Mouse (Mus musculus) thymus, postnatal 36 days (tissue): Measurements from ENCODE around the gene Plscr4.
A peak's percentile ranks its signal among the peaks of the same experiment; 100 is the strongest.

ENCODE experiments used
- DNase-seq, 2 experiments: peaks; one replicate each; pipeline ENCODE4 v3.0.0; 2022; ENCODE audit warnings: mixed read lengths in 2 of 2

Gene Plscr4

DNA sequence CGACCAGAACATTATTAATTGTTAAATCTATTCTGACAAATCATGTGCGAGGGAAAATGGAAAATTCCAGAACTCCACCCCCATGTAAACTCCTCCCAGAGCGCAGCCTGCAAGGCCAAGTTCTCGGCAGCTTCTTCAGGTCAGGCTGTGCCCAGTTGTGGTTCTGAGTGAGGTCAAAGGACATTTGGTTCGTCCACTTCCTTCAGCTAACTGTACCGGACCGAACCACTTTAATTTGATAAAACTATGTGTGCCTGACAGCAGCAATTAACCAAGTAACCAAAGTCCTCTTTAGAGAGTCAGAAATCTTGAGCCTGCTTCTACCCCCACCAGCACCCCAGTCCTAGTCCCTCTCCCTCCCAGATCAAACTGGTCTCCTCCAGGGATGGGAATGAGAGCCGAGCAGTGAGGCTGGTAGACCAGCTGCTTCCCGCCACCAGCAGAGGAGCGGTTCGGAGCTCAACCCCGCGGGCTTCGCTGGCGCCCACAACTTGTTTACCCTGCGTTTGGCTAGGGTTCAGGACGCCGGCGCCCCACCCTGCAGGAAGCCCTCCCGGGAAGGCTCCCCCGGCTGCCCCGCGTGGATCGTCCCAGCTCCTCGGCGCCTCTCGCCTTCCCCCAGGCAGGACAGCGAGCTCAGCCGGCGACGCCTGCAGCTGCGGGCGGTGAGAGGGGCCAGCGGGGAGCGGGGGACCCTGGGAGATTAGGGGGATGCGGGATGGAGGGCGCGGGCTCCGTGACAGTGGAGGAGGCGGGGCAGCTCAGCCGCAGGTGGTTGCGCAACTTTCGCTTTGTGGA lies at the start of gene Plscr4:
TSS of gene Plscr4 (plus strand) at position 113 of the 798 bp plus-strand sequence.
- DNase-seq, result peak; percentile 47 to 55

DNA sequence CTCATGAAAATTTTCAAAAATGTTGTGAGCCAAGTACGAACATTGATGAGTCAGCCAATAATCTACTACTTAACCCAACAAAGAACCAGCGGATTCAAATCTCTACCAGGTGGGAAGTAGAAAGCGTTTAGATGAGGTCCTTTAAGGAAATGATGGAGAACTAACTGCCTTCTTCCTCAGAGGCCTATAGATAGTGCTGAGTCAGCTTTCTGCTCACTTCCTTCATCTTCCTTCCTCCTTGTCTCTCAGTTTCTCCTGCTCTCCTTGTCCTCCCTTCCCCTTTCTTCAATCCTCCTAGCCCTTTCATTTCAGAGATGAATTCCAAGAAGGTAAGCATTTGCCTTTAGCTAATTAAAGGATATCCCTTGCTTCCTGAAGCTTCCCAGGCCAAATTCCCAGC lies 46.9 kb upstream of the Plscr4 start:
- DNase-seq, result no peak

DNA sequence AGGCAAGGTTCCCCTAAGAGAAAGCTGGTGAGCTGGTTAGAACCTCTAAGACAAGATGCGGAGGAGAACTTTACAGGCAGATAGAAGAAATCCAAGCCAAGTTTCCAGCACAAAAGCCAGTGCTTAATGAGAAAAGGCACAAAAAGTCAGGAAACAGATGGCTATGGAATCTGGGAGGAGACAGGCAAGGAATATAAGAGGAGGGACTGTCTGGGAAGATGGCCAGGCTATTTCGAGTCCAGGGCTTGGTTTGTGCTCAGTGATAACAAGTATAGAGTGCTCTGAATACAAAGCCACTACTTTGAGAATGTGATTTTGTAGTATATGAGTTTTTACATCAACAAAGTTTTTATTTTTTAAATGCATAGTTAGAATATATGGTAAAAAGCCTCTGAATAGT lies 45.1 kb upstream of the Plscr4 start:
- DNase-seq, result no peak

DNA sequence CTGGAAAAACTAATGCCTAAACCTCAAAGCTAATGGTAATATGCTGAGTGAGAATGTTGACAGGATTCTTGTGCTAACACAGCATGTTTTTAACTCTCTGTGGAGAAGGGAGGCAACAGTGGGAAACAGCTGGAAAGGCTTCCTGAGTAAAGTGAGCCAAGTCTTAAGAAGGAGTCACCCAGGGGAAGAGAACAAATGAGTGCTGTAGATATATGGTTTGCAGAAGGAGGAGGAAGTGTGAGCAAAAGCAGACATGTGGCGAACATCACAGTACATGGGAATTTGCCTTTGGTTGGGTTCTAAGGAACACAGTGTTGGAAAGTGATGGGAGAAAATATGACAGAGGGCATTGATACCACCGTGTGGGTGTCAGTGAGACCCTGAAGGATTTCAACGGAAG lies 43.5 kb upstream of the Plscr4 start:
- no peak for DNase-seq

DNA sequence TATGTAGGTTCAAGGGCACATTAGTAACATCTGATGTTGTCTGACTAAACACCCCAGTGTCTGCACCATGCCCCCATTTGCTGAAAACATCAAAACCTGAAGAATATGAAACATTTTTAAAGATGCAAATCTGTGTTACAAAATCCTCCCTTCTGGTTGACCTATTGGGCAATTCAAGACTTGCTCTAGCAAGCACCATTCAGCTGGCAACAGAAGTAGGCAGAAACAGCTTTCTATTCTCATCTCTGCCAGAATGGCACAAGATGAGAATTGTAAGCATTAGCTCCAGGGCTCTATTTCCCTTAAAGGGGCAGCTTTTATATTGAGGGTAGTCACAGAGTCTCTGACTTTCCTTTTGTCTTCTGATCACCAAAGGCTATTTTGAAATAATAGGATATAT lies 19.4 kb upstream of the Plscr4 start:
- no peak for DNase-seq

DNA sequence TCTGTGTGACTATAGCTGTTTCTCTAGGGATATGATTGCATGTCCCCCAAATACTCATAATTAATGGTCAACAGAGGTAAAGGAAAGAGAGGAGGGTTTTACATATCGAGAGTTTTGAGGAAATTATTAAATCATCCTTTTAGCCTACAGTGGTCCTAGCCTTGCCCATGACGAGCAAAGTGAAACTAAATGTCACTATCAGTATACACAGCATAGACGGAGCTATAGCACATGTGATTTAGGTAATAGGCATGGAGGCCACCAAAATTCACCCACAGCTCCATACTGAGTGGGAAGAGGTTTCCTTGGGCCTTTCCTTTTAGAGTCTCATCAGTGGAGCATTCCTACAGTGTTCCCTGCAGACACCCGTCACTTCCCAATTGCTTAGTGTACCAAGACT lies 15.7 kb upstream of the Plscr4 start:
- no peak for DNase-seq

DNA sequence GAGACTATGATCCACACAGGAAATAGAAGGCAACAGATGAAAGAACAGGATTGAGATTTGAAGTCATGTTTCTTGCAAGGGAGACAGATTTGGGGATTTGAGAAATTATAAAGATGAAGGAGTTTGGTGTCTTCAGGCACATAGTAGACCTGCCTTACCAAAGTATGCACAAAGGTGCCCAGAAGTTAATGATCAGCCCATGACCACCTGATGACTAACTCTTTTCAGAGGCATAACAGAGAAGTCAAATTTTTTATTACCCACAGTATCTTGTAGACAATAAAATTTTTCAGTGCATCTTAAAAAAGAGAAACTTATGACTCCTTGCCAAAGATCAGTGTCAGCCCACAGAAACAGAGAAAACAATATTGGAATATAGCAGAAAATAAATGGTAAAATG lies 12.6 kb upstream of the Plscr4 start:
- no peak for DNase-seq

DNA sequence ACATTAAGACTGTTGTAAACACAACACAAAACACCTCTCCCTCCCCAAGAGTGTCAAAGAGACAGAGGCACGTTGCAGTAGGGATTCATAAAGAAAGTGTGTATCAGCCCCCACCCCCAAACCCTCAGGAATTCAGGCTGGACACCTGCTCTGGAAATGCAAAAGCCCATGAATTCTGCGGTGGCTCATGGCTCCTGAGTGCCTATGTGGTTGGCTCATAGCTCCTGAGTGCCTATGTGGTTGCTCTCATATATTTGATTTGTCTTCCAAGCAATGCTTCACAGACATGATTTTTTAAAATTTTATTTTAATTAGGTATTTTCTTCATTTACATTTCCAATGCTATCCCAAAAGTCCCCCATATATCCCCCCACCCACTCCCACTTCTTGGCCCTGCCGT lies 568 bp upstream of the Plscr4 start:
- no peak for DNase-seq

DNA sequence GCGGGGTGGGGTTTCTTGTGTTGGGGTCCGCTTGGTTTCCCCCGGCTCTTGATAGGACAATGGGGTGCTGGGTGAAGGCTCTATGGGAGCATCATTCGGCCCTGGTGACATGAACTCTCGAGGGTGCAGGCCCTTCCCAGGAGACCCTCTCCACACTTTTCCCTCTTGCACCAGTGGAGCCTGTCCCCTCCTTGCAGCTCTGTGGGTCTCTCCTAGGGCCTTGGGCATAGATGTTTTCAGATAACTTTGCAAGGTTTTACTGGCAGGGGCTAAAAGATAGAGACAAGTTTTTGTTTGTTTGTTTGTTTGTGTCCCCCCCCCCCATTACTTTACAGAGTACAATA lies 858 bp downstream of the Plscr4 start:
- DNase-seq, result no peak

DNA sequence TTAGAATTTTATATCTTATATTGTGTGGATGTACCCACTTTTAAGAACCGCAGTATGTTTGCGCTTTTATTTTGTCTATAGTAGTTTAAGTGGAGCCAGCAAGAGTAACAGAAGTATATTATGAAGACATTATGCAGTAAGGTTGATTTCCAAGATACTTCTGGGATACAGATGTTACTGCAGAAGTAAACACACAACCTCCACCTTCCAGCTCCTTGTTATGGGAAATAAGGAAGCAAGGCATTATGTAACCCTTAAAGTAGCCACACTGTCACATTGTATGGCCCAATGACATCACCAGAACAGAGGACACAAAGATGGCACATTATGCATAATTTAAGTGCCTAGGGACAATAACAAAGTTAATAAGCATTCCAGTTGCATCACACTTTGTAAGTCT lies 1.2 kb downstream of the Plscr4 start:
- no peak for DNase-seq

DNA sequence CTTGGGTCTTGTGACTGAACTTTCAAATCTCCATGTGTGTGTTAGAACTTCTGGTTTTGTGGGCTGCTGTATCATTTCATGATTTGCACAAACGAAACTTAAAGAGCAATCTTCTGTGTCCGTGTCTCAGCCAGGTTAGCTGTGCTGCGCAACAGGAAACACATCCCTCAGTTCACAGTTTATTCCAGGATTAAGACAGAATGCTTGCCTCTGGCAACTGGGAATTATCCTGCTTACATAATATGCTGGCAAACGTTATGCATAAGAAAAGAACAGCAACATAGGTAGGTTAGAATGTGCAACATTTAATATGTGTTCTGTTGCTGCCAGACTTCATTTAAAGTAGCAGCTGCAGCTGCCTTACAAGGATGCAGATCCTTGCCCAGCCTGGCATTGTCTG lies 10.6 kb downstream of the Plscr4 start:
- no peak for DNase-seq

DNA sequence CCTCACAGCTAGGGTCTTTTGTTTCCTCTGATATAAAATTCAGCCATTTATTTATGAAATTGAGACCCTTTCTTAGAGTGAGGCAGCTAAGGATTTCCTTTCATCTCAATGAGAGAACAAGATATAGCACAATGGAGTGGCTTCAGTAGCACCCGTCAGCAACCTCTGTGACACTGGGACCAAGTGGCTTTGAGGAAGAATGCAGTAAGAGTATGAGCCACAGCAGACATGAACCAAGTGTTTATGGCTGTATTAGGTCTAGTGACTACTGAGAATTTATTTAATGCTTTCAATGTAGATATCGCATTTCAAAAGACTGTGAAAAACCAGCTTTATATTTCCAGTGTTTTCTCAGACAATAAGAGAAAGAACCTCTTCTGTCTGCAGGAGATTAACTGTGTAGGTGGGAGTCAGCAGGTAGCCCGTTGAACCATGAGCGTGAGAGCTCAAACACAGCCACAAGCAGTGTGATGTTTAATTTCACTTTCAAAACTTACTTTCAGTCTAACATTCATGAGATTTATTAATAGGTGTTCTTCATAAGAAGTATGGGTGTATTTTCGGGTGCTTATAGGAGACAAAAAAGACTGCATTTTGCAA lies 15.2 kb downstream of the Plscr4 start:
- no peak for DNase-seq

DNA sequence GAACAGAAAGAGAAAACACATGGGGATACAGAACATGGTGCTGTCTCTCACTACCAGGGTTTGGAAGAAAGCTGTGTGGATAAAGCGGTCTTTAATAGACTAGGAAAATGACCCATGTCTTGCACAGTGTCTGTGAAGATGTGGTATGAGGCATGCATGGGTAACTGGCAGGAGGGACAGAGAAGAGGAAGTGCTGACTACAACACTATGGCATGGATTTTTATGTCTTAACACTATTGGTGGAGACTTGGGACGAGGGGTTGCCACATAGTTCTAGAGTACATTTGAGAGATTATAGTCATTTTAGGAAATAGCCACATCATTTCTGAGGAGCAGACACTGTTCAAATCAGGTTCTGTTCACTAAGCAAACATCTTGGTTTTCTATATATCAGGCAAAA lies 16.0 kb downstream of the Plscr4 start:
- no peak for DNase-seq

DNA sequence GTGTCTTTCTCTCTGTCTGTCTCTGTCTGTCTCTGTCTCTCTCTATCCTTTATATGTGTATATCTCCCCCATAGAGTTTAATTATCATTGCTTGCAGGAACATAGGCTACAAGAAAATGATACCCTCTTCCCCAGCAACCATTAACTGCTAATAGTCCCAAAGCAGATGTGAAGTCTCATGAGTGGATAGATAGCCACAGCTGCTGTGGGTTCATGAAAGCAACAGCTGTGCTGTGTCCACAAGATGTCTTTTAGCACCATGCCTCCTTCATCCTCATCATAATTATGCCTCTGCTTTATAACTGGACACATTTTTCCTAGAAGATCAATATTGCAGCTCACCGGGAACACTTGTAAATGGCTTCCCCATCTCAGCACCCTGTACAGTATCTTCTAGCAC lies 17.1 kb downstream of the Plscr4 start:
- no peak for DNase-seq

DNA sequence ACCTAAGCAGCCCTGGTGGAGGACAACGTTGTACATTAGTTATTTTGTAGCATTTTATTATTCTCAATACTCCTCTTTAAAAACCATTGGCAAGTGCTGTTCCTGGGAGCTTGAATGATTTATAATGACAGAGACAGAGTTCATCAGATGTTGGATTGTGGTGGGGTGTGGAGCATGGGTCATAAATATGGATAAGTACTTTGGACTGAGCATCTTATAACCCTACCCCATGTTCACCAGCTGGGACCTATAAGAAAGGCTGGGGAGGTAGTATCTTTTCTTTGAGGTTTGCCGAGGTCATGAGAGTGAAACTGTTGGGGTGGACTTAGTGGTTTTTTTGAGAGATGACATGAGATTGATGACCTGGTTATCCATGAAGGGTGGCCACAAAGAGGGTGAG lies 24.5 kb downstream of the Plscr4 start:
- no peak for DNase-seq

DNA sequence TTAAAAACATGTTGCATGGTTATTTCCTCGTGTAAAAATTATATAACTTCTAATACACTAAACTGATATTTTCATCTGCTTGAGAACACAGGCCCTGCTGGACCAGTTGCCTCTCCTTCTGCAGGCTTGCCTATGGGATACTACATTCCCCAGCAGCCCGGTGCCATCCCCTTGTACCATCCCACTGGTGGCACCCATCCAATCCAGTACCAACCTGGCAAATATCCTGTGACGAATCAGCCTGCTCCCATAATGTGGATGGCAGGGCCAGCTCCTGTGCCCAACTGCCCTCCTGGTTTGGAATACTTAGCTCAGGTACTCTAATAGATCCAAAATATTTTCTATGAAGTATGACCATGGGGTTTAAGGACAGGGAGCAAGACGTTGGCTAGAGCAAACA lies 25.4 kb downstream of the Plscr4 start:
- DNase-seq, result no peak

DNA sequence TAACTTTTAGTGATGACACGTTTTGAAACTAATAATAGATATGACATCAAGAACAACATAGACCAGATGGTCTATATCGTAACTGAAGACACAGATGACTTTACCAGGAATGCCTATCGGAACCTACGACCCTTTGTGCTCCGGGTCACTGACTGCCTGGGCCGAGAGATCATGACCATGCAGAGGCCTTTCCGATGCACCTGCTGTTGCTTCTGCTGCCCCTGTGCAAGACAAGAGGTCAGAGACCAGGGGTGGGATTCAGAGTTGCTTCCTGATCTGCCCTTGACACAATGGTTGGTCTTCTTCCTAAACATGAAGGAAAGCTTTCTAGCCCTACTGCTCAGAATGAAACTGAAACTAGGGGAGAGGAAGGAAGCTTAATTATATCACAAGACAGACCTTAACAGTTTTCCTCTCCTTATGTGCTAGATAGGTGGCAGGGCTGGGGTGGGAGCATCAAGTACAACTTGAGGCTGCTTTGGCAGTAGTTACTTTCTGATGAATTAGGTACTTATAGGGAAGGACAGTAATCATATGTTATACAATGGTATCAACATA lies 27.6 kb downstream of the Plscr4 start:
- no peak for DNase-seq

DNA sequence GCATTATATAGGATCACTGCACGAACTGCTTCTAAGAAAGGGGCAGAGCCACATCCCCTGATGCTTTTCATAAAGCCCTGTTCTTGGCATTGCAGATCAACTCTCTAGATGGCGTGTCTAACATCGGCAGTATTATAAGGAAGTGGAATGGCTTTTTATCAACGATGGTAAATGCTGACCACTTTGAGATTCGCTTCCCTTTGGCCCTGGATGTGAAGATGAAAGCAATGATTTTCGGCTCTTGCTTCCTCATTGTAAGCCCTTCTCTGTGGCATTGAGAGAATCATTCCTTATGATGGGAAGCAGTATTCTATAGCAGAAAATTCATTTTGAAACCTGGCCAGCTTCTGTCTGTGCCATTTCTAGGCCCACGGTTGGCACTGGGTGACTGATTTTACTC lies 32.7 kb downstream of the Plscr4 start:
- DNase-seq, result no peak

DNA sequence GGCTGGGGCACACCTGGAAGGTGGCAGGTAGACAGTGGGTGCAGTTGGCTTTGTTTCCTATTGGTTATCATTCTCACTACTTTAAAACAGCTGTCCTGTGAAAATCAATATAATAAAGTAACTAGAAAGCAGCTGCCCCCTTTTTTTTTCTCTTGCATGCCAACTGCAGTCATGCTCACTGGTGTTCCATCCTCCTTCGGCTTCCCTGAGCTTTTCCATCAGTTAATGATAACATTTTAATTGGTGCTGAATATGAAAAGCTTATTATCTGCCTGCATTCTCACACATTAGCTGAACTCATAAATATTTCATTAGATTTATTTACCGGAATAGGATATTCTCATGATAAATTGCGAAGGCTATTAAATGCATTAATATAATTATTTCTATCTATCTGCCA lies 33.1 kb downstream of the Plscr4 start:
- DNase-seq, result no peak

DNA sequence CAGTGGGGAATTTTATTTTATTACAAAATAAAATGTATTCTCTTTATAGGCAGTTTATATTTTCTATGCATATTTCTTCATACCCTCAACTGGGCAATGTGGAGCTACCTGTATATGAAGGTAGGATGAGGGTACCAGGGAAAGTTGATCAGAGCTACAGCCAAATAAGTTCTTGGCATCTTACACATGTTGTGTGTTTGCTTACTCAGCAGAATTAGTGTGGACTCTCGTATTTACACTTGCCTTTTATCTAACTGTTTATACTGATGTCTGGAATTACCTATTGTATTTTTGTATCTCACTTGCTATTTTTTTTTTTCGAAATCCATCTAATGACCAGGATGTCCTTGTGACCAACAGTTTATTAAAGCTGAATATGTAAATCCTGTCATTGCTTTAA lies 34.1 kb downstream of the Plscr4 start:
- no peak for DNase-seq

DNA sequence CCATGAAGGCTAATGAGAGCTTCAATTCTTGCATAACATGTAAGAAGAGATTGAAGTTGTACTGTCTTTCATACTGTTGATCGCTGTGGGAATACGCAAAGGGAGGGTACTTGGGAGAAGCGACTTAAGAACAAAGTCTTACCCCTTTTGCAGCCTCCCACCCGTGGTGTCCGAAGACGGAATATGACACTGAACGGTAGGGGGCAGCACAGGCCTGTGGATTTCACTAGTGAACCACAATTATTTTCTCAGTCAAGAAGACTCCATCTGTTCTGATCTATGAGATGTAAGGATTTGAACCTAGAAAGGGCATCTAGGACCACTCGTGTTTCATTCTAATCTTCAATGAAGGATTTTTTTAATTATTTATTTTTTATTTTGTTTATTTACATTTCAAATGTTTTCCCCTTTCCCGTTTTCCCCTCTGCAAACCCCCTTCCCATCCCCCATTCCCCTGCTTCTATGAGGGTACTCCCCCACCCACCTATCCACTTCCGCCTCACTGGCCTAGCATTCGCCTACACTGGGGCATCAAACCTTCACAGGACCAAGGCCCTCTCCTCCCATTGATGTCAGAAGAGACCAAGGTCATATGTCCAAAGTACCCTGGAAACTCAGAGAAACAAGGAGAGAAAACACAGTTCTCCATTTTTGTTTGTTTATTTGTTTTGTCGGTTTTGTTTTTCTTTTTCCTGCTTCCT lies 42.7 kb downstream of the Plscr4 start:
- peak; percentile 72 to 78 for DNase-seq

DNA sequence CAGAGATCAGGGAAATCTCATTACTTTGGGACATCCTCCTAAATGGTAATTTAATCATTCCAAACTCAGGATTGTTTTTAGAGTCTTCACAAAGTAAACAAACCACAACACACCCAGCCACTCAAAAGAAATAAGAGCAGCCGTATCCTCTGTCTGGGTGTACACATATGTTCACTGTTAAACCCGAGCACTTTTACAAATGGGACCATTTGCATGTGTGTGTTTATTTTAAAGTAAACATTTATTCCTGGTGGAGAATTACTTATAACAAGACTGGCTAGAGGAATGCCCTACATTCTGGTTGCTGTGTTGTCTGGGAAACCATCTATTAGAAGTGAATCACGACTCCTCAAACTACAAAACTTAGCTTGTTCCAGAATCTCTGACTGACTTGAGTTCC lies 47.1 kb downstream of the Plscr4 start:
- DNase-seq, result no peak

DNA sequence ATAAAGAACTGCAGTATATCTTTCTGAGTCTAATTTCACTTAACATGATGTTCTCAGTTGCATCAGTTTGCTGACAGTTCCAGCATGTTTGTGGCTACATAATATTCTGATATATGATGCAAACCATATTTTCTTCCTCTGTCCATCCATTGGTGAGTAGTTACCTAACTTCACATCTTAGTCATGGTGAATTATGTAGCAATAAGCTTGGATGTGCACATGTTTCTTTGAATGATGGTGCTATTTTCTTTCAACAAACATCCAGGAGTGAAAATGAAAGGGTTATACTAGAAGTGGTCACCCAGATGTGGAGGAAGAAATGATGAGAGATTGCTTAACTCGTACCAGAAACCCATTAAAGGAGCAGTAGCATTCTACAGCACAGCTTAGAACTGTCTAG lies 47.7 kb downstream of the Plscr4 start:
- DNase-seq, result no peak

DNA sequence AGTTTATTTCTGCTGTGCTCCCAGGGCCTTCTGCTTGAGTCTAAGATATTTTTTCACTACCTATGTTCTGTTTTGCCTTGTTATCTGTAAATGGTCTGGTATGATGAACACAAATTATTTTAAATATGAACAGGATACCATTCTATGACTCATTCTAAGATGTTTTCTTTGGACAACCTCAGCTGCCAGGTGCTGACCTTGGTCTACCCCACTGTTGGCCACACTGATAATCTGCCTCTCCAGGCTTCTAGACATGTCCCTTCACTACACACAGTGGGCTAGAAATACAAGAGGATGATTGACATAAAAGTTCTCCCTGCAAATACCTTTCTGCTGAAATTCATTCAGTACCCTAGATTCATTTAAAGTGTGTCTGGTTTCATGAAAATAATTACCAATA lies 54.5 kb downstream of the Plscr4 start:
- no peak for DNase-seq
